Mouse (Mus musculus) cortical plate, adult 2 months (tissue): ENCODE results near the gene Slc35g3. TPM values are rescaled to one million over a fixed set of nuclear protein-coding genes. Genes with fewer than 3 reads are reported as not detected.
A peak's percentile ranks its signal among the peaks of the same experiment; 100 is the strongest.
"Not testable (repeated sequence)": the region's sequence is repeated elsewhere in the genome, so short reads cannot be mapped to it uniquely, and the experiment has no call there.

Source experiments
- H3K27ac ChIP-seq: fragments of 200-500 bp; 2 replicates; pipeline ENCODE4 v1.5.1; 2012; ENCODE audit warnings: low read length, control low read depth, inconsistent platforms; ENCODE audit not compliant: insufficient read depth
- H3K4me1 ChIP-seq: fragments of 200-500 bp; 2 replicates; pipeline ENCODE4 v1.6.1; 2011; ENCODE audit warnings: low read length; ENCODE audit not compliant: control insufficient read depth, insufficient read depth
- H3K4me3 ChIP-seq: fragments of 200-500 bp; 2 replicates; pipeline ENCODE4 v1.5.1; 2011; ENCODE audit warnings: mild to moderate bottlenecking, low read length, control low read depth; ENCODE audit not compliant: insufficient read depth
- CTCF ChIP-seq: fragments of 200-500 bp; IDR thresholded peaks from 2 replicates; pipeline ENCODE4 v1.5.1; 2011; ENCODE audit warnings: mild to moderate bottlenecking, control low read depth, low read length; ENCODE audit not compliant: insufficient read depth; ENCODE audit errors: extremely low read depth
- POLR2A ChIP-seq: fragments of 200-500 bp; IDR thresholded peaks from 2 replicates; pipeline ENCODE4 v1.6.1; 2011; ENCODE audit warnings: mild to moderate bottlenecking, low read length, control low read depth; ENCODE audit not compliant: insufficient read depth; ENCODE audit errors: extremely low read depth
- polyA plus RNA-seq: library from polyadenylated mRNA; depleted of rRNA; stranded (reverse); fragments of >200 nt; gene quantifications from 2 replicates; pipeline ENCODE4 v1.2.3, GENCODE M21; 2012

Slc35g3 gene
- polyA plus RNA-seq, 1 experiment, result not detected

DNA sequence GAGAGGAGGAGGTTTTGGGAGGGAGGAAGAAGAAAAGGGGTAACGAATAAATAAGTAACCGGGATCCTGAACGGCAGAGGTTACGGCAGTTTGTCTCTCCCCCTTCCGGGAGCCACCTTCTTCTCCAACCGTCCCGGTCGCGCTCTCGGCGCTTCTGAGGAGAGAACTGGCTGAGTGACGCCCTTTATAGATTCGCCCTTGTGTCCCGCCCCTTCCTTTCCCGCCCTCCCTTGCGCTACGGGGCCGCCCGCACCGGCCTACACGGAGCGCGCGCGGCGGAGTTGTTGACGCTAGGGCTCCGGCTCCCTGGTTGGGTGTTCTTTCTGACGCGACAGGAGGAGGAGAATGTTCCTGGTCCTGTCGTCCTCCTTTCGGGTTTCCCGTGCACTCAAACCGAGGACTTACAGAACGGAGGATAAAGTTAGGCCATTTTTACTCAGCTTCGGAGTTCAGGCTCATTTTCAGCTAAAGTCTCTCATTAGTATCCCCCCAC, 3.2 kb downstream of the Slc35g3 start, which contains the start of gene Polr2a:
Gene Polr2a, minus strand, starts transcription at position 160 of the 493 bp plus-strand sequence.
- Histone ChIP-seq H3K27ac (peak within 1 kb of the TSS; percentile 82), H3K4me1 (0 out of 2 replicates have a peak, but pooled peaks cover 1% of the 10 kb centered on the region), H3K4me3 (peak within 1 kb of the TSS; percentile 41)
- TF ChIP-seq CTCF (no peak), POLR2A (peak; percentile 100)

DNA sequence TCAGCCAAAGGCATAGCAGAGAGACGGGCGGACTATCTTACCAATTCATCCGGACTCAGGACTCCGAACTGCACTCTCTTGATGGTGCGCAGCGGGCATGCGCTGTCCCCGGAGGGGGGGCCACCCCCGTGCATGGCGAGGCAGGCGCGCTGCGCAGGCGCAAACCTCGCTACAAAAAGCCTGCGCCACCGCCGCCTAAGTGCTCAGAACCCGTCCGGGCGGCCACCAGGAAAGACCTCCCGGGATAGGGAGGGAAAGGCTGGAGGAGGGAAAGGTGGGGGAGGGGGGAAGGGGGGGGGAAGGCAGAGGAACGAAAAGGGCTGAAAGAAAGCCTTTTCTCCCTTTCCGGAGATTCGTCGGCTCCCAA, 3.7 kb downstream of the Slc35g3 start:
- peak overlapping the region; percentile 41 for H3K4me3 ChIP-seq
- H3K4me1 ChIP-seq, result peaks cover 3% of the 10 kb centered on the region; the same call in 1 of the 2 replicates
- TF ChIP-seq CTCF (no peak), POLR2A (peak; percentile 82; the same call in 1 of the 2 replicates)
- H3K27ac ChIP-seq, result no peak overlapping the region

DNA sequence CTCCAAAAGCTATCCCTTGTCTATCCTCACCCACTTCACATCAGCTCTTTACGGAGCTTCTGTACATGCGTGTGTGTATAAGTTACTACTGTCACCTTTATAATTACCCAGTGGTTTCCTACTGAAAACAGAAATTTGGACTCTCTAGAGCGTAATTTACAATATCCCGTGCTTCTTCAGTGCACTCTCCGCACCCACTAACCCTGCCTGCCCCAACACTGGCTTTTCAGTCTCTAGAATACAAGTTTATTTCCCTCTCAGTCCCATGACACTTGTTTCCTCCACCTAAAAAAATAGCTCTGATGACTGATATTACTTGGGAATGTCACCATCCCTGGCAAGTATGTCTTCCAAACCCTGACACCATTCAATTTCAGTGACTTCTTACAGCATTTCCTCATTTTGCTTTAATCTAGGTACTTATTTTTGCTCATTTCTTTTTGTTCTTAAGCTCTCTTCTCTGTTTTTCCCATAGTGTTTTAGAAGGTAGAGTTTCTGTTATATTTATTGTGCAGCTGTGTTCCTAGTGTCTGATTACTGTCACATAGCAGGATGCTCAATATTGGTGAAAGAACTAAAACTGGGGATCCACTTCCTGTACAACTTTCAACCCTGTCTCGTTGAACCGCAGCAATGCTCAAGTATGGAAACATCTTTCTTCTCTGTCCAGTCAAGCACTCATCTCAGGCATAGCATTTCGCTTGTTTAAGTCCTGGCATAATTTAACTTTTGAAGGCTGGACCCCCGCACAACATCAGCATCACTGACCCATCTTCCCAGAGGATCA, 4.3 kb downstream of the Slc35g3 start:
- Histone ChIP-seq H3K4me1 (peaks cover 4% of the 10 kb centered on the region; the same call in 1 of the 2 replicates), H3K27ac (no peak overlapping the region), H3K4me3 (peak overlapping the region; percentile 41)

DNA sequence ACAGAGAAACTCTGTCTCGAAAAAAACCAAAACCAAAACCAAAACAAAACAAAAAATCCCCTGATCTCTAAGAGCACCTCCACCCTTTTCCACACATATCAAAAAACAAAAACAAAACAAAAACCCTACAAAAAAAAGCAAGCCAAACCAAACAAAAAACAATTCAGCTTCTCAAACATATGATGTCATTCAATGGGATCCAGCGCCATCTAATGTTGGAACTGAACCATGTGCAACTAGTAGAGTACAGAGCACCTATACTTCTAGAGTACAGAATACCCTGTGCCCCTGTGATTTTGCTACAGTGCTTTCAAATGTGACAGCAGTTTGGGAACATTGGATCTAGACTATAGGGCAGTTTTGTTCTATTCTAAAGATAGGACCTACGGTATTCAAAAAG, 7.1 kb downstream of the Slc35g3 start:
- TF ChIP-seq CTCF, result no peak
- no peak for TF ChIP-seq POLR2A
- Histone ChIP-seq H3K4me3 (no peak overlapping the region), H3K27ac (no peak overlapping the region), H3K4me1 (peaks cover 3% of the 10 kb centered on the region; the same call in 1 of the 2 replicates)

More for the DNA sequence above, 4.3 kb downstream of the Slc35g3 start:
- TF ChIP-seq POLR2A, result no peak

DNA sequence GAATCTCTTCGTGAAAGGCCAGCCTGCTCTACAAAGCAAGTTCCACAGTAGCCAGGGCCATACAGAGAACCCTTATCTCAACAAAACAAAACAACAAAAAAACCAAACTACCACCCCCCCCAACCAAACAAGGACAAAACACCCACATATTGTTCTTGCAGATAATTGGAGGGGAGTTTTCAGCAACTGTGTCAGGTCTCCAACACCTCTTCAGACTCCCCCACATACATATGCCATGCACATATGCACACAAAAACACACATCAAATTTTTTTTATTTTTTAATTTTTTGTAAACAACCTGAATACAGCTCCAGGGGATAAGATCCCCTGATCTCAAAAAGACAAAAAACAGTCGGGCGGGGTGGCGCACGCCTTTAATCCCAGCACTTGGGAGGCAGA, 7.5 kb downstream of the Slc35g3 start:
- Histone ChIP-seq H3K27ac (no peak overlapping the region), H3K4me1 (peaks cover 3% of the 10 kb centered on the region; the same call in 1 of the 2 replicates), H3K4me3 (no peak overlapping the region)
- TF ChIP-seq CTCF (no peak), POLR2A (no peak)

DNA sequence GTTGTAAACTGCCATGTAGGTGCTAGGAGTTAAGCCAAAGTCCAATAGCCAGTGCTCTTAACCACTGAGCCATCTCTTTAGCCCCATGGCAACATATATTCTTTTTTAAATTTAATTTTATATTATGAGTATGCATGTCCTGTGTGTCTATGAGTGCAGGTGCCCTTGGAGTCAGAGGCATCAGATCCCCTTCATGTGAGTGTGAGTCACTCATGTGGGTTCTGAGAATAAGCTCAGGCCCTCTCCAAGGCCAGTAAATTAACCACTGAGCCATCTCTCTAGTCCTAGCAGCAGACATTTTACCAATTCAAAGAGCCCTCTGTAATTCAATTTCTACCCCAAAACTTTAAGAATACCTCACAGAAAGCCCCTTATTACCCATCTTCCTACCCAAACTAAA, 9.1 kb downstream of the Slc35g3 start:
- Histone ChIP-seq H3K27ac (no peak overlapping the region), H3K4me3 (no peak overlapping the region), H3K4me1 (peaks cover 3% of the 10 kb centered on the region; the same call in 1 of the 2 replicates)
- TF ChIP-seq POLR2A (no peak), CTCF (no peak)

DNA sequence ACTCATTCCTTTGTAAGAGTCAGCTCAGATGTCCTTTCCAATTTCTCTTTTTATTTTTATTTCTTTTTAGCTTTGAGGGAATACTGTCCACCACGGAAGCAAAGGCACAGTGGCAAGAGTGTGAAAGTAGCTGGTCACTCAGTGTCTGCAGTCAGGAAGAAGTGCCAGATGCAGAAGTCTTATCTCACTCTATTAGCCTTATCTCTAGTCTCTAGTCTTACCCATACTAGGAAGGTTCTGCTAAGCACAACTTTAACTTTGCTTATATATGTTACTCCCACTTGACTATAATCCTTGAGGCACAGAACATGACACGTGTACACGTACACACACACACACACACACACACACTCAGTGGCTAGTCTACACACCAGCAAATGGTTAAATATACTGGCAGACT, 10.1 kb downstream of the Slc35g3 start:
- Histone ChIP-seq H3K4me3 (no peak overlapping the region), H3K4me1 (peaks cover 3% of the 10 kb centered on the region; the same call in 1 of the 2 replicates), H3K27ac (no peak overlapping the region)
- TF ChIP-seq POLR2A (no peak), CTCF (no peak)

DNA sequence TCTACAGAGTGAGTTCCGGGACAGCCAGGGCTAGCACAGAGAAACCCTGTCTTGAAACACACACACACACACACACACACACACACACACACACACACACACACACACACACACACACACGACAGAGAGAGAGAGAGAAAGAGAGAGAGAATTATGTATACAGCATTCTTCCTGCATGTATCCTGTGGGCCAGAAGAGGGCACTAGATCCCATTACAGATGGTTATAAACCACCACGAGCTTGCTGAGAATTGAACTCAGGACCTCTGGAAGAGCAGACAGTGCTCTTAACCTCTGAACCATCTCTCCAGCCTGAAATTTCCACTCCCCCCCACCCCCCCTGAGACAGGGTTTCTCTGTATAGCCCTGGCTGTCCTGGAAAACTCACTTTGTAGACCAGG, 30.4 kb downstream of the Slc35g3 start:
- not testable (repeated sequence) for H3K4me3 ChIP-seq, H3K4me1 ChIP-seq, H3K27ac ChIP-seq

DNA sequence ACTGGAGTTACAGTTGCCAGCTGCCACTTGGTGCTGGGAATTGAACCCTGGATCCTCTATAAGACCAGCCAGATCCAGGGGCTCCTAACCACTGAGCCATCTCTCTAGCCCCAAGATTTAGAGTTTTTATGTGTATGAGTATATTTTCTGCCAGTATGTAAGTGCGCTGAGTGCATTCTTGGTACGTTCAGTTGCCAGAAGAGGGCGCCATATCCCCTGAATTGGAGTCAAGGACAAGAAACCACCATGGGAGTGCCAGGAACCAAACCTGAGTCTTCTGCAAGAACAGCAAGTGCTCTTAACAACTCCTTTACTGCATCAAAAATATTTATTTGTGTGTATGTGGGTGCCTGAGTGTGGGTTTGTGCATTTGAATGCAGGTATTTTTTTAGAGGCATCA, 32.7 kb downstream of the Slc35g3 start:
- TF ChIP-seq CTCF, result peak; percentile 35
- TF ChIP-seq POLR2A, result no peak
- H3K4me3 ChIP-seq, result no peak overlapping the region
- H3K4me1 ChIP-seq, result no peaks in the 10 kb centered on the region
- no peak overlapping the region for H3K27ac ChIP-seq

DNA sequence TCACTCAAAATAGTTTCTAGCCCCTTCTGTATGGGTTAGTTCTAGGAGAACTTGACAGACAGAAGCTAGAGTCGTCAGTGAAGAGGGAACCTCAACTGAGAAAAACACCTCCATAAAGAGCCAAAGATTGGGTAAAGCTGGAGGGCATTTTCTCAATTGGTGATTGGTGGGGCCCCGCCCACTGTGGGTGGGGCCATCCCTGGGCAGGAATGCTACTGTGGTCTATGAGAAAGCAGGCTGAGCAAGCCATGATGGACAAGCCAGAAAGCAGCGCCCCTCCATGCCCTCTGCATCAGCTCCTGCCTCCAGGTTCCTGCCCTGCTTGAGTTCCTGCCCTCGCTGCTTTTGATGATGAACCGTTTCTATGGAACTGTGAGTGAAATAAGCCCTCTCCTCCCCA, 35.8 kb downstream of the Slc35g3 start:
- Histone ChIP-seq H3K27ac (no peak overlapping the region), H3K4me3 (no peak overlapping the region), H3K4me1 (no peaks in the 10 kb centered on the region)
- TF ChIP-seq CTCF (no peak), POLR2A (no peak)
